Mouse (Mus musculus) WW6 (cell line): Measurements from ENCODE around the gene Itm2a.
A peak's percentile ranks its signal among the peaks of the same experiment; 100 is the strongest.

ENCODE experiments used
- DNase-seq: peaks from one replicate; pipeline ENCODE4 v3.0.0-alpha.2; 2013; ENCODE audit warnings: low read depth, low spot score

Itm2a gene

GRCm38 (mm10) chrX:107402915-107403912 is at the start of gene Itm2a:
Gene Itm2a (minus strand): TSS chrX:107403376.
- peak; percentile 39 for DNase-seq

- DNase-seq: no peak
Measured at GRCm38 (mm10) chrX:107435887-107436286, 32.7 kb upstream of the Itm2a start.

GRCm38 (mm10) chrX:107421304-107421703 is 18.1 kb upstream of the Itm2a start:
- DNase-seq: no peak

- no peak for DNase-seq
Measured at GRCm38 (mm10) chrX:107417345-107417744, 14.2 kb upstream of the Itm2a start.

- DNase-seq: no peak
Measured at GRCm38 (mm10) chrX:107415999-107416398, 12.8 kb upstream of the Itm2a start.

- DNase-seq: no peak
Measured at GRCm38 (mm10) chrX:107402481-107402880, 695 bp downstream of the Itm2a start.

- DNase-seq: no peak
Measured at GRCm38 (mm10) chrX:107399087-107399486, 4.1 kb downstream of the Itm2a start.

- DNase-seq: no peak
Measured at GRCm38 (mm10) chrX:107393256-107393655, 9.9 kb downstream of the Itm2a start.

GRCm38 (mm10) chrX:107375329-107375728 is 27.8 kb downstream of the Itm2a start:
- no peak for DNase-seq
